Mouse (Mus musculus) olfactory bulb, adult 2 months (tissue): ENCODE measurements around the gene Mthfd1l. TPM values are rescaled to one million over a fixed set of nuclear protein-coding genes. Genes with fewer than 3 reads are reported as not detected.

ENCODE experiments used
- H3K27ac ChIP-seq: fragments of 200-500 bp; 2 replicates; pipeline ENCODE4 v1.5.1; 2012; ENCODE audit warnings: low read depth, low read length; ENCODE audit not compliant: insufficient read depth
- H3K4me1 ChIP-seq: fragments of 200-500 bp; 2 replicates; pipeline ENCODE4 v1.6.1; 2012; ENCODE audit warnings: low read length; ENCODE audit not compliant: control insufficient read depth, insufficient read depth
- H3K4me3 ChIP-seq: fragments of 200-500 bp; 2 replicates; pipeline ENCODE4 v1.5.1; 2012; ENCODE audit warnings: mild to moderate bottlenecking, low read depth, low read length, moderate library complexity; ENCODE audit not compliant: insufficient read depth
- CTCF ChIP-seq: fragments of 200-500 bp; IDR thresholded peaks from 2 replicates; pipeline ENCODE4 v1.5.1; 2012; ENCODE audit warnings: low read depth, mild to moderate bottlenecking, low read length, moderate library complexity; ENCODE audit not compliant: insufficient read depth
- POLR2A ChIP-seq: fragments of 200-500 bp; IDR thresholded peaks from 2 replicates; pipeline ENCODE4 v1.6.1; 2012; ENCODE audit warnings: mild to moderate bottlenecking, low read depth, low read length, moderate library complexity; ENCODE audit not compliant: insufficient read depth
- WGBS: fragments of 180-500 bp; shearing (Covaris S2); methylation state at CpG from one replicate; pipeline ENCODE4 v1.1.7; 2018; 5-methylcytosine and 5-hydroxymethylcytosine counted together
- polyA plus RNA-seq: library from polyadenylated mRNA; stranded (reverse); fragments of >200 nt; gene quantifications from 2 replicates; pipeline ENCODE4 v1.2.4, GENCODE M21; 2012; ENCODE audit warnings: low replicate concordance; ENCODE audit not compliant: missing spikeins, insufficient read depth, insufficient read length

Gene Mthfd1l
- polyA plus RNA-seq, 1 experiment, result not detected

DNA sequence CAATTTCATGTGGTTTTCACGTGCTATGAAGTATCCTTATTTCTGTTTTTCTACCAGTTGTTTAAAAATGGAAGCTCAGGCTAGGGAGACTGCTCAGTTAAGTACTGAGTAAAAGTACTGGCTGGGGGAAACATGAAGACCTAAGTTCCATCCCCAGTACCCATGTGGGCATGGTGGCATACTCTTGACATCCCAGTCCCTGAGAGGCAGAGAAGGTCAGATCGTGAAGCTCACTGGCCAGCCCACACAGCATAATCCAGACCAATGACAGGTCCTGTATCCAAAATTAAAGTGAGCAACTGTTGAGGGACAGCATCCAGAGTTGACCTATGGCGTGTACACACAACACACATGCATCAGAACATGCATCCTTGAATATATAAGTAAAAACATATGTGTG, 1.5 kb downstream of the Mthfd1l start:
- Histone ChIP-seq H3K27ac (no peak overlapping the region), H3K4me3 (no peak overlapping the region), H3K4me1 (no peaks in the 10 kb centered on the region)
- 73% methylated on average over 3 of the region's 3 CpGs for WGBS
- TF ChIP-seq POLR2A (no peak), CTCF (no peak)

- no peak overlapping the region for H3K27ac ChIP-seq
- 85% methylated on average over 6 of the region's 6 CpGs for WGBS
Measured at GRCm38 (mm10) chr10:3975898-3976622, 3.1 kb downstream of the Mthfd1l start.

DNA sequence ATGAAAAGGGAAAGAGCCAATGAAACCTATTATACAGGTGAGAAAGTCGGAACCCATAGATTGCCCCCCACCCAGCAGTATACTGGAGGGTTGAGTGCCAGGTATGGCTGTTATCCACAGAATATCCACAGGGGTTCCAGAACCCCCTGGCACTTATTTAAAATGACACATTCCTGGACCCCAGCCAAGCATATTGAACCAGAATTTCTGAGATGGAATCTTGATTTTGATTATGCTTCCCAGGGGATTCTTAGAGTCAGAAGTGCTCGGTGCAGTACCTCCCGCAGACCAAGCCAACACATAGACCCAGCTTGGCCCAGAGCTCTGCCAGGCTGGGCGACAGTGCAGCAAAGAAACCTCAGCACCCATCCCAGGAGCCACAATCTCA, 3.7 kb downstream of the Mthfd1l start:
- no peak overlapping the region for H3K4me3 ChIP-seq
- TF ChIP-seq CTCF (no peak), POLR2A (no peak)
- no peaks in the 10 kb centered on the region for H3K4me1 ChIP-seq
- WGBS, result 93% methylated on average over 4 of the region's 4 CpGs
- no peak overlapping the region for H3K27ac ChIP-seq

More at GRCm38 (mm10) chr10:3975898-3976622, 3.1 kb downstream of the Mthfd1l start:
- Histone ChIP-seq H3K4me3 (no peak overlapping the region), H3K4me1 (no peaks in the 10 kb centered on the region)
- TF ChIP-seq POLR2A (no peak), CTCF (no peak)

DNA sequence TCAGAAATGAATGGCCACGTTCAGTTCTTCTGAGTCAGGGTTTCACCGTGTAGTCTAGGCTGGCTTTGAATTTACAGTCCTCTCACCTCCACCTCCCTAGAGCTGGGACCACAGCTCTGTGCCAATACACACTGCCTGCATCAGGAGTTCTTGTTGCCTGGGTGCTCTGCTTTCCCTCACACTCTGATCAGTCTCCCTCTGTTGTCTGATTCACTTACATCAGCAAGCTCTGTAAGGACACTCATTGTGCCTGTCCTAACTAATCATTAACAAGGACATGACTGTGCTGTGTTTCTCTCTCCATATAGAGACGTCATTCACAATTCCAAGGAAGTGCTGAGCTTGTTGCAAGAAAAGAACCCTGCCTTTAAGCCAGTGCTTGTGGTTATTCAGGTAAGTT, 5.4 kb downstream of the Mthfd1l start:
- no peak overlapping the region for H3K4me3 ChIP-seq
- 65% methylated on average over 3 of the region's 3 CpGs for WGBS
- TF ChIP-seq CTCF (no peak), POLR2A (no peak)
- H3K27ac ChIP-seq, result no peak overlapping the region
- H3K4me1 ChIP-seq, result no peaks in the 10 kb centered on the region

DNA sequence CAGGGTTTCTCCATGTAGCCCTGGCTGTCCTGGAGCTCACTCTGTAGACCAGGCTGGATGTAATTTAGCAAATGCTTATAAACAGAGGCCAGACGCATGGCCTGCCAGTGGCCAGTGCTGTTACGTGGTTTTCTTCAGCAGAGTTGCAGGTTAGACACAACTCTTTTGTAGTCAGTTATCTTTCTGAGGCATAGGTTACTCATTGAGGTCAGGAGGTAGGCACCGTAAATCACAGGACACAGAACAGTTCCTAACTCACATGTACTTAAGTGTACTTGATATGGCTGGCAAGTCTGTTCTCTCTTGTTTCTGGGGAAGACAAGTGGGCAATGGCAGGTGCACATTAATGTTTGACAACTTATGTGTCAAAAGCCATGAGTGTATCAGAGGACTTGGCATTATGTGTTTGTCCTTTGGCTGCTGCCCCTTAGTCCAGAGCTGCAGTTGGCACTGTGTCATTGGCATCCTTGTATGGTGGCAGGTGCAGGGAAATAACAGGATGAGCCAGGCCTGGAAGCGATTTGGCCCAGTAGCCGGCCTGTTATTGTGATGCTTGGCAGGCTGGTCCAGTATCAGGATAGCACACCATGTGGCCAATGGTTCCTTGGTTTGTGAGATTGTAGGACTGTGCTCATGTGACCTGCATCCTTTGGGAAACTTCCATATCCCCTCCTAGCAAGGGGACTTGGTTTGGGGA, 6.0 kb downstream of the Mthfd1l start:
- WGBS, result 79% methylated on average over 5 of the region's 5 CpGs
- Histone ChIP-seq H3K4me3 (no peak overlapping the region), H3K4me1 (no peaks in the 10 kb centered on the region), H3K27ac (no peak overlapping the region)
- TF ChIP-seq POLR2A (no peak), CTCF (no peak)

GRCm38 (mm10) chr10:3980231-3980630, 7.3 kb downstream of the Mthfd1l start:
- 82% methylated on average over 4 of the region's 4 CpGs for WGBS
- Histone ChIP-seq H3K27ac (no peak overlapping the region), H3K4me3 (no peak overlapping the region), H3K4me1 (no peaks in the 10 kb centered on the region)
- no peak for TF ChIP-seq POLR2A
- no peak for TF ChIP-seq CTCF

- Histone ChIP-seq H3K4me1 (no peaks in the 10 kb centered on the region), H3K4me3 (no peak overlapping the region), H3K27ac (no peak overlapping the region)
- TF ChIP-seq POLR2A (no peak), CTCF (no peak)
- WGBS, result 97% methylated on average over 6 of the region's 6 CpGs
Measured at GRCm38 (mm10) chr10:3990295-3990883, 17.5 kb downstream of the Mthfd1l start.

DNA sequence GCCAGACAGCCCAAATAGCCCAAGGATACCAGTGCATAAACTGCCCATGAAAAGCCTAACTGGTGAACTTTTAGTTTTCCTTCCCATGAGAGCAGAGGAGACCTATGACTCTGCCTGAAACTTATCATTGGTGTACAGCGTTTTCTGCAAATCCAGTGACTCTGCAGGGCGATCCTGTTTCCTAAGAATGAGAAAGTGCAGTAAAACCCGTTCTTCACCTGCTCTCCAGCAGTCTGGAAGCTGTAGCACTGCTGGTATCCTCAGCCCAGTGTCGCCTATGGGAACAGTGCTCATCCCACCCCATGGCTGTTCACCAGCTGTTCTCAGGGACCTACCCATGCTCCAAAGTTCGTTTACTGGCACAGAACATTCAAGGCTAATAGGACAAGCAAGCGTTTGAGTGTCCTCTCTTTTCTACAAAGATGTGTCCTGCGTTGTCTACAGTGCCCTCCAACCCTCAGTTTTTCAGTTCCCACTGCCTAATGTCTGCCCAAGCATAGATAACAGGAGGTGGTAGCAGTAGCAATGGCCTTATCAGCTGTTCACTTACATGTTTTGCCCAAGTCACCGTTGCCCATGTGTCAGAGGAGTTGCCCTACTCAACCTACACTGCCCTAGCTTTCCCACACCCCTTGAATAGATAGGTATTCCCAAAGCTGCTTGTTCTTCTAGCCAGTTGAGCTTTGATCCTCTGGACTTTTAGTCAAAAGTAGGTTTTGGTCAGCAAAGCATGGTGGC, 20.6 kb downstream of the Mthfd1l start:
- 90% methylated on average over 8 of the region's 8 CpGs for WGBS
- Histone ChIP-seq H3K27ac (no peak overlapping the region), H3K4me1 (peaks cover 3% of the 10 kb centered on the region; the same call in 1 of the 2 replicates), H3K4me3 (no peak overlapping the region)
- TF ChIP-seq POLR2A (no peak), CTCF (no peak)
